Comparison of ENCODE assay signal across 9 mouse cellular contexts in genomic region chr6:35988891-35989290, GRCm38 (mm10).
DNase-seq lines count a peak whose midpoint lies in the region; ATAC-seq and TF ChIP-seq lines count a peak whose summit lies in the region.
"Had no signal": no experiment of that assay in that cellular context is flagged by ENCODE, and none has a peak within 500 bp of the region (broad histone marks: within the 10 kb centered on the region; RNA-seq: fewer than 3 reads in every experiment).

No protein-coding gene starts in this region.

- DNase-seq in lung, embryonic 14.5 days = peak; percentile 82
- no peak for DNase-seq in lung, postnatal 25 days (ENCODE audit: low spot score)
- DNase-seq in frontal cortex, postnatal 14 days (ENCODE audit: low spot score in 2 of 2) = peak; percentile 40 to 62
- DNase-seq in layer of hippocampus, adult 9-11 months = peak; percentile 78
- DNase-seq in right cerebral cortex, postnatal 25 days = peak; percentile 30
- no peak for DNase-seq in thymus, postnatal 10 days (ENCODE audit: low spot score in 2 of 2)
- DNase-seq in adrenal gland, postnatal 4 days (ENCODE audit: low spot score in 2 of 2) = no peak

- H3K4me2 ChIP-seq in lung, embryonic 14.5 days = no peak overlapping the region
- H3K4me2 ChIP-seq: liver, embryonic 15.5 days had no signal

- H3K27ac ChIP-seq in lung, embryonic 14.5 days (ENCODE audit: low read depth) = no peak overlapping the region
- H3K27ac ChIP-seq: liver, embryonic 15.5 days had no signal

- no peak overlapping the region for H3K9ac ChIP-seq in lung, embryonic 14.5 days
- H3K9ac ChIP-seq: liver, embryonic 15.5 days had no signal

- TF ChIP-seq CTCF in lung, embryonic 14.5 days (IDR thresholded peaks at IDR 0.05; ENCODE audit: low read depth) = no peak

- ATAC-seq in lung, embryonic 14.5 days (ENCODE audit: insufficient read depth) = peak; percentile 68; the same call in 1 of the 2 replicates
- no peak for ATAC-seq in erythroblast, adult 5-6 weeks (replicated peaks; ENCODE audit: low FRiP score, poor library complexity, severe bottlenecking)

- 36% methylated on average over 3 of the region's 3 CpGs for WGBS in lung, embryonic 14.5 days

- H3K9me3 ChIP-seq in lung, embryonic 14.5 days (ENCODE audit: low read depth, low read length) = no peaks in the 10 kb centered on the region
- H3K9me3 ChIP-seq: liver, embryonic 15.5 days had no signal

- no peak overlapping the region for H3K4me3 ChIP-seq in lung, embryonic 14.5 days (ENCODE audit: low read depth, low read length)
- H3K4me3 ChIP-seq: liver, embryonic 15.5 days had no signal

- no peaks in the 10 kb centered on the region for H3K27me3 ChIP-seq in lung, embryonic 14.5 days (ENCODE audit: insufficient read depth, low read length)
- H3K27me3 ChIP-seq: liver, embryonic 15.5 days had no signal

- no peaks in the 10 kb centered on the region for H3K36me3 ChIP-seq in lung, embryonic 14.5 days (ENCODE audit: insufficient read depth)
- H3K36me3 ChIP-seq: liver, embryonic 15.5 days had no signal

- no peaks in the 10 kb centered on the region for H3K4me1 ChIP-seq in lung, embryonic 14.5 days (ENCODE audit: insufficient read depth)
- H3K4me1 ChIP-seq: liver, embryonic 15.5 days had no signal

Comparison
In these comparisons a context has a peak if more than half of its experiments do, and no peak if none do; other contexts are left out.
1. DNase-seq: peak in lung, embryonic 14.5 days (single experiment), frontal cortex, postnatal 14 days (2 of 2), layer of hippocampus, adult 9-11 months (single experiment) and right cerebral cortex, postnatal 25 days (single experiment); none in lung, postnatal 25 days (single experiment), thymus, postnatal 10 days (0 of 2) and adrenal gland, postnatal 4 days (0 of 2).